Mouse (Mus musculus): ENCODE results near the gene Atxn7l1. TPM values are rescaled to one million over a fixed set of nuclear protein-coding genes. Genes with fewer than 3 reads are reported as not detected.

Gene Atxn7l1
- polyA plus RNA-seq, 1 experiment from 2014 or later: 12.7 TPM

- H3K9ac ChIP-seq: no peak overlapping the region
- no peaks in the 10 kb centered on the region for H3K36me3 ChIP-seq
- no peak for ATAC-seq (replicated peaks; ENCODE audit: low FRiP score)
- H3K4me3 ChIP-seq (replicated peaks): no peak overlapping the region
- H3K4me2 ChIP-seq: no peak overlapping the region
- no peaks in the 10 kb centered on the region for H3K27me3 ChIP-seq
- H3K4me1 ChIP-seq: peaks cover 36% of the 10 kb centered on the region
- no peaks in the 10 kb centered on the region for H3K9me3 ChIP-seq (replicated peaks)
- 52% methylated on average over 7 of the region's 7 CpGs for WGBS
- no peak overlapping the region for H3K27ac ChIP-seq
These were observed 26.7 kb downstream of the Atxn7l1 start for GRCm38 (mm10) chr12:33174171-33174570.

GRCm38 (mm10) chr12:33174675-33175357 lies 27.3 kb downstream of the Atxn7l1 start:
- WGBS: 65% methylated on average over 9 of the region's 10 CpGs

DNA sequence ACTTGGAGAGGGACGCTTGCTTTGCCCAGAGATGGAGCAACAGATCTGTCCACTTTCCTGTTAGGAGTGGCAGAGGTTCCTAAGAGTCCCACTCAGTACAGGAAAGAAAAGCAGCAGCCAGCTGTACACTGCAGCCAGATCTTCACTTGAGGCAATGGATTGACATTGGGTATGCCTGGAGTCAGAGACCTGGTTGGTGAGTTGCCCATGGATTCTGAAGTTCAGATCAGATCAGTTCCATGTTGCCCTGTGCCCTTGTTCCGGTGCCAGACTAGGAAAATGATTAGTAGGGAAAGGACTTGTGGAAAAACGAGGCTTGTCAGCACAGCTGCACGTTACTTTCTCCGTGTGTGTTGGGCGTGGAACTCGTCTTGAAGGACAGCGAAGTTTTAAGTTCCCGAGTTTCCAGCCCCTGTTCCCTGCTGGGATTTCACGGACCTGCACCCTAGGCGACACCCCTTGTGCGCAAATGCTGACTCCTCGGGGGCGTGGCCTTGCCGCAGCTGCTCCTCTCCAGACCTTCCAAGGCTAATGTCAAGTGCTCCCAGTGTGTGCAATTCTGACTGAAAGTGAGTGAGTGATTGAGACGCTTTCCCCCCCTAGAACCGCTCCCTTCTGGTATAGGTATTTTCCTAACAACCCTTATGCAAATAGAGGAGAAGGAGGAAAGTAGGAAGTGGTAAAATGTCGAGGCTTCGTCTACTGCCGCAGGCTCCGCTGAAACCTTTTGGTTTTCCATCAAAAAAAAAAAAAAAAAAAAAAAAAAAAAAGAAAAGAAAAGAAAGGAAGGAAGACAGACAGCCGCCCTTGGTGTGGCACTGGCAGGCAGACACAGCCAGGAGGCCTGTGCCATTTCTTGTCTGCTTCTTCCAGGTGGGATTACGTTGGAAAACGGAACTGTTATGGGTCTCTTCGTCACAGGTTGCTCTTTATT lies 28.4 kb downstream of the Atxn7l1 start:
- H3K4me2 ChIP-seq: peak overlapping the region; percentile 63
- no peaks in the 10 kb centered on the region for H3K36me3 ChIP-seq
- H3K9me3 ChIP-seq (replicated peaks): no peaks in the 10 kb centered on the region
- H3K4me1 ChIP-seq: peaks cover 39% of the 10 kb centered on the region
- no peaks in the 10 kb centered on the region for H3K27me3 ChIP-seq
- no peak overlapping the region for H3K27ac ChIP-seq
- H3K4me3 ChIP-seq (replicated peaks): peak overlapping the region; percentile 36
- WGBS: 6% methylated on average over 25 of the region's 25 CpGs
- peak; percentile 83 for ATAC-seq (replicated peaks; ENCODE audit: low FRiP score)
- peak overlapping the region; percentile 29 for H3K9ac ChIP-seq

More at GRCm38 (mm10) chr12:33174675-33175357, 27.3 kb downstream of the Atxn7l1 start:
- H3K4me2 ChIP-seq: no peak overlapping the region
- no peaks in the 10 kb centered on the region for H3K27me3 ChIP-seq
- no peak overlapping the region for H3K9ac ChIP-seq
- peaks cover 36% of the 10 kb centered on the region for H3K4me1 ChIP-seq
- peak; percentile 41; the same call in 1 of the 2 replicates for ATAC-seq (replicated peaks; ENCODE audit: low FRiP score)
- no peaks in the 10 kb centered on the region for H3K36me3 ChIP-seq
- no peaks in the 10 kb centered on the region for H3K9me3 ChIP-seq (replicated peaks)
- no peak overlapping the region for H3K27ac ChIP-seq
- no peak overlapping the region for H3K4me3 ChIP-seq (replicated peaks)

GRCm38 (mm10) chr12:33176555-33176900 lies 29.0 kb downstream of the Atxn7l1 start:
- 0 out of 2 replicates have a peak, but pooled peaks have one; percentile 23 for ATAC-seq (replicated peaks; ENCODE audit: low FRiP score)
- no peaks in the 10 kb centered on the region for H3K9me3 ChIP-seq (replicated peaks)
- 28% methylated on average over 5 of the region's 5 CpGs for WGBS

GRCm38 (mm10) chr12:33180421-33180820 lies 32.9 kb downstream of the Atxn7l1 start:
- no peak overlapping the region for H3K9ac ChIP-seq

More at GRCm38 (mm10) chr12:33176555-33176900, 29.0 kb downstream of the Atxn7l1 start:
- H3K36me3 ChIP-seq: no peaks in the 10 kb centered on the region
- peak overlapping the region; percentile 36 for H3K4me3 ChIP-seq (replicated peaks)
- no peaks in the 10 kb centered on the region for H3K27me3 ChIP-seq
- H3K4me2 ChIP-seq: peak overlapping the region; percentile 63
- peaks cover 42% of the 10 kb centered on the region for H3K4me1 ChIP-seq
- no peak overlapping the region for H3K9ac ChIP-seq
- H3K27ac ChIP-seq: no peak overlapping the region

DNA sequence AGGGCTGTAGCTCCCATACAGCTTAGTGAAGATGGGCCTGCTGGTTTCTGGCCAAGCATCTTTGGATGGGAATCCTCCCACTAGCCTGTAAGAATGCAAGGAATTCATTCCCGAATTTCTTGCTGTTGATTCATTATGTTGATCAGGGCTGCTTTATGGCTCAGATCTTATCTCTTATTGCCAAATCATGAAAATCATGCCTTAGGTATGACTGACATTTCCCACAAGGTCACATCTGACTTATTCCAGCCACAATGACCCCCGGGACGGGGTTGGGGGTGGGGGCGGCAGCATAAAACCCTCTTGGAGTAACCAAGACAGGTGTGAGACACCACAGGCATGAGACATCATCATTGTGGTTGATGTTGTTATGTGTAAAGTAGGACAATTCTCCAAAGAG lies 34.4 kb downstream of the Atxn7l1 start:
- no peak overlapping the region for H3K9ac ChIP-seq
- no peaks in the 10 kb centered on the region for H3K27me3 ChIP-seq
- peaks cover 33% of the 10 kb centered on the region for H3K4me1 ChIP-seq
- H3K27ac ChIP-seq: no peak overlapping the region
- no peak overlapping the region for H3K4me3 ChIP-seq (replicated peaks)
- no peak overlapping the region for H3K4me2 ChIP-seq
- no peak for ATAC-seq (replicated peaks; ENCODE audit: low FRiP score)
- no peaks in the 10 kb centered on the region for H3K9me3 ChIP-seq (replicated peaks)
- 77% methylated on average over 4 of the region's 4 CpGs for WGBS
- no peaks in the 10 kb centered on the region for H3K36me3 ChIP-seq

More at GRCm38 (mm10) chr12:33180421-33180820, 32.9 kb downstream of the Atxn7l1 start:
- no peak overlapping the region for H3K4me3 ChIP-seq (replicated peaks)
- WGBS: 85% methylated on average over 2 of the region's 2 CpGs
- no peaks in the 10 kb centered on the region for H3K36me3 ChIP-seq
- H3K27me3 ChIP-seq: no peaks in the 10 kb centered on the region
- no peaks in the 10 kb centered on the region for H3K9me3 ChIP-seq (replicated peaks)
- no peak overlapping the region for H3K27ac ChIP-seq
- no peak overlapping the region for H3K4me2 ChIP-seq
- ATAC-seq (replicated peaks; ENCODE audit: low FRiP score): no peak
- peaks cover 47% of the 10 kb centered on the region for H3K4me1 ChIP-seq

- ATAC-seq (replicated peaks; ENCODE audit: low FRiP score): no peak
- no peak overlapping the region for H3K4me3 ChIP-seq (replicated peaks)
- WGBS: 81% methylated on average over 11 of the region's 11 CpGs
- no peak overlapping the region for H3K27ac ChIP-seq
- no peak overlapping the region for H3K9ac ChIP-seq
- no peaks in the 10 kb centered on the region for H3K9me3 ChIP-seq (replicated peaks)
- H3K4me1 ChIP-seq: peaks cover 32% of the 10 kb centered on the region
- no peaks in the 10 kb centered on the region for H3K27me3 ChIP-seq
- H3K4me2 ChIP-seq: no peak overlapping the region
- no peaks in the 10 kb centered on the region for H3K36me3 ChIP-seq
These were observed 35.1 kb downstream of the Atxn7l1 start for GRCm38 (mm10) chr12:33182428-33183137.

DNA sequence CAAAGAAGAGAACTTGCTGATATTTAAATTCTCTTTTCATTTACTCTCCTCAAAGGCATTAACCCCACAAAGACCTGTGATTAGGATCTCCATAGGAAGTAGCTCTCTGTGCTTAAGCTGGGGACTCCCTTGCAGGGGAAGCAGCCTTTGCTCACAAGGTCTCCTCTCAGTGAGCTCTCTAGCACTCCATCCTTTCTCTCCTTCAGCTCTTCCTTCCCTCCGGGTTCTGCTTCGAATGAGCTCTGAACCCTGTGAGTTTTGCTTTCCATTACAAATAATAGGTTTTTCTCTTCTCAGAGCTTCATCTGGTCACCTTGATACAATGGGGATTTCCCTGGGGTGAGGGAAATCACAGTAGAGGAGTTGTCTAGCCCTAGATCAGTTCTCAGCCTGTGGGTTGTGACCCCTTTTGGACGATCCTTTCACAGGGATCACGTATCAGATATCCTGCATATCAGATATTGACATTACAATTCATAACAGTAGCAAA lies 35.7 kb downstream of the Atxn7l1 start:
- WGBS: 57% methylated on average over 4 of the region's 4 CpGs
- no peak overlapping the region for H3K9ac ChIP-seq
- no peak overlapping the region for H3K4me3 ChIP-seq (replicated peaks)
- no peak overlapping the region for H3K27ac ChIP-seq
- peaks cover 32% of the 10 kb centered on the region for H3K4me1 ChIP-seq
- no peaks in the 10 kb centered on the region for H3K36me3 ChIP-seq
- no peak for ATAC-seq (replicated peaks; ENCODE audit: low FRiP score)
- no peak overlapping the region for H3K4me2 ChIP-seq
- H3K27me3 ChIP-seq: no peaks in the 10 kb centered on the region
- H3K9me3 ChIP-seq (replicated peaks): no peaks in the 10 kb centered on the region

DNA sequence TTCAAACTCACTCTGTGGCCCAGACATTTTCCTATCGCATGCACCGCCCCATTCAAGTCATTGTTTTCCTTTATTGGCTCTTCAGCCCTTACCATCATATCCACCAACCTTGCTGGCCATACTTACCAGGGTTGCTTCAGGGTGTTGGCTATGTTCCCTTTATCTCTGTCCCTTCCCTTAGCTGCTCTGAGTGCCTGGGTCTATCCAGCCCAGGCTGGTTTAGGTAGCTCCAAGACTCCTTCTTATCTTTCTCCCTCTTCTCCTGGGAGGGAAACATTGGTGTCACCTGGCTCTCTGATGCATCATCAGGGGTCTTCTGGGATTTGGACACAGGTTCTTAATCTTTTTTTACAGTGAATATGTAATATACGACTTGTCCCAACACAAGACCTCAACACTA lies 36.6 kb downstream of the Atxn7l1 start:
- ATAC-seq (replicated peaks; ENCODE audit: low FRiP score): no peak
- Histone ChIP-seq H3K27ac (0 out of 2 replicates have a peak overlapping the region, but pooled peaks have one; percentile 15), H3K4me2 (no peak overlapping the region), H3K9me3 (replicated peaks) (no peaks in the 10 kb centered on the region), H3K4me1 (peaks cover 32% of the 10 kb centered on the region), H3K4me3 (replicated peaks) (no peak overlapping the region), H3K27me3 (no peaks in the 10 kb centered on the region), H3K9ac (no peak overlapping the region), H3K36me3 (no peaks in the 10 kb centered on the region)
- WGBS: 94% methylated on average over 3 of the region's 3 CpGs

GRCm38 (mm10) chr12:33185046-33185445 lies 37.6 kb downstream of the Atxn7l1 start:
- no peak overlapping the region for H3K4me3 ChIP-seq (replicated peaks)
- H3K9ac ChIP-seq: no peak overlapping the region
- WGBS: 62% methylated on average over 6 of the region's 6 CpGs
- H3K4me1 ChIP-seq: peaks cover 32% of the 10 kb centered on the region
- no peak overlapping the region for H3K4me2 ChIP-seq
- H3K9me3 ChIP-seq (replicated peaks): no peaks in the 10 kb centered on the region
- ATAC-seq (replicated peaks; ENCODE audit: low FRiP score): peak; percentile 74
- no peaks in the 10 kb centered on the region for H3K36me3 ChIP-seq
- peak overlapping the region; percentile 48 for H3K27ac ChIP-seq
- no peaks in the 10 kb centered on the region for H3K27me3 ChIP-seq

GRCm38 (mm10) chr12:33186331-33186730 lies 38.8 kb downstream of the Atxn7l1 start:
- Histone ChIP-seq H3K36me3 (no peaks in the 10 kb centered on the region), H3K4me1 (peaks cover 34% of the 10 kb centered on the region), H3K9me3 (replicated peaks) (no peaks in the 10 kb centered on the region), H3K27ac (no peak overlapping the region), H3K27me3 (no peaks in the 10 kb centered on the region), H3K9ac (no peak overlapping the region), H3K4me2 (no peak overlapping the region), H3K4me3 (replicated peaks) (no peak overlapping the region)
- ATAC-seq (replicated peaks; ENCODE audit: low FRiP score): no peak
- WGBS: 91% methylated on average over 2 of the region's 2 CpGs

Data from kidney, embryonic 15.5 days (tissue).